ENCODE assay signal across 16 mouse cellular contexts in genomic region chr2:118834061-118834460, GRCm38 (mm10). TPM values are rescaled to one million over a fixed set of nuclear protein-coding genes. Genes with fewer than 3 reads are reported as not detected.
"Had no signal": no experiment of that assay in that cellular context is flagged by ENCODE, and none has a peak within 500 bp of the region (broad histone marks: within the 10 kb centered on the region; RNA-seq: fewer than 3 reads in every experiment).

No protein-coding gene starts in this region.

- DNase-seq: gastrocnemius, adult 2 months; gastrocnemius, postnatal 10 days; gastrocnemius, postnatal 25 days; heart, adult 18-20 months; heart, postnatal 10 days; heart, postnatal 4 days; kidney, adult 18-20 months; kidney, adult 8-10 months; kidney, postnatal 10 days; kidney, postnatal 25 days; kidney, postnatal 4 days had no signal

- ATAC-seq: hindbrain, embryonic 16.5 days; inflammation-experienced regulatory T-cells, adult 6 months; intestine, embryonic 15.5 days; intestine, postnatal 0 days; liver, embryonic 12.5 days had no signal

RNA-seq across cellular contexts. Expression of gene Disp2, which starts 54.5 kb away (rescaled TPM):
- total RNA-seq: gastrocnemius, adult 2 months; gastrocnemius, postnatal 25 days had no signal
